In genomic region chr9:40530536-40530935, GRCm38 (mm10) we compare ENCODE assay signal across 8 mouse cellular contexts. TPM values are rescaled to one million over a fixed set of nuclear protein-coding genes. Genes with fewer than 3 reads are reported as not detected.
DNase-seq lines count a peak whose midpoint lies in the region; ATAC-seq lines count a peak whose summit lies in the region.

No protein-coding gene starts in this region.

- H3K9me3 ChIP-seq in kidney, embryonic 15.5 days (replicated peaks), result no peaks in the 10 kb centered on the region
- no peaks in the 10 kb centered on the region for H3K9me3 ChIP-seq in embryonic facial prominence, embryonic 13.5 days
- no peaks in the 10 kb centered on the region for H3K9me3 ChIP-seq in hindbrain, embryonic 16.5 days (ENCODE audit: control insufficient read depth, low read length)
- H3K9me3 ChIP-seq in midbrain, embryonic 13.5 days, result no peaks in the 10 kb centered on the region

- ATAC-seq in kidney, embryonic 15.5 days (replicated peaks; ENCODE audit: low FRiP score), result 0 out of 2 replicates have a peak, but pooled peaks have one; percentile 16
- no peak for ATAC-seq in embryonic facial prominence, embryonic 13.5 days (ENCODE audit: insufficient number of reproducible peaks, insufficient read depth, low FRiP score, low TSS enrichment, low read depth)
- peak; percentile 25; the same call in 1 of the 2 replicates for ATAC-seq in hindbrain, embryonic 16.5 days
- ATAC-seq in midbrain, embryonic 13.5 days, result no peak; the same call in 1 of the 2 replicates

- no peaks in the 10 kb centered on the region for H3K36me3 ChIP-seq in kidney, embryonic 15.5 days
- H3K36me3 ChIP-seq in embryonic facial prominence, embryonic 13.5 days, result no peaks in the 10 kb centered on the region
- H3K36me3 ChIP-seq in hindbrain, embryonic 16.5 days (ENCODE audit: control insufficient read depth, insufficient read depth, low read length), result no peaks in the 10 kb centered on the region
- no peaks in the 10 kb centered on the region for H3K36me3 ChIP-seq in midbrain, embryonic 13.5 days

- no peak for DNase-seq in kidney, postnatal 4 days
- DNase-seq in testis, postnatal 14 days (ENCODE audit: low spot score), result no peak
- no peak for DNase-seq in B cell, adult 2 months
- DNase-seq in embryo, embryonic 11 days, result no peak

- peaks cover 32% of the 10 kb centered on the region for H3K27me3 ChIP-seq in kidney, embryonic 15.5 days
- peaks cover 28% of the 10 kb centered on the region for H3K27me3 ChIP-seq in embryonic facial prominence, embryonic 13.5 days
- H3K27me3 ChIP-seq in hindbrain, embryonic 16.5 days (replicated peaks; ENCODE audit: control insufficient read depth, insufficient read depth, low read length), result no peaks in the 10 kb centered on the region
- H3K27me3 ChIP-seq in midbrain, embryonic 13.5 days, result peaks cover 13% of the 10 kb centered on the region; the same call in 1 of the 2 replicates

- H3K9ac ChIP-seq in kidney, embryonic 15.5 days, result peak overlapping the region; percentile 27
- peak overlapping the region; percentile 73 for H3K9ac ChIP-seq in embryonic facial prominence, embryonic 13.5 days
- H3K9ac ChIP-seq in hindbrain, embryonic 16.5 days (ENCODE audit: low read depth, low read length), result peak overlapping the region; percentile 73
- peak overlapping the region; percentile 70; the same call in 1 of the 2 replicates for H3K9ac ChIP-seq in midbrain, embryonic 13.5 days (replicated peaks)

- peaks cover 10% of the 10 kb centered on the region for H3K4me1 ChIP-seq in kidney, embryonic 15.5 days
- peaks cover 25% of the 10 kb centered on the region for H3K4me1 ChIP-seq in embryonic facial prominence, embryonic 13.5 days
- peaks cover 10% of the 10 kb centered on the region for H3K4me1 ChIP-seq in hindbrain, embryonic 16.5 days (ENCODE audit: control insufficient read depth, insufficient read depth, low read depth, low read length)
- peaks cover 4% of the 10 kb centered on the region; the same call in 1 of the 2 replicates for H3K4me1 ChIP-seq in midbrain, embryonic 13.5 days (replicated peaks)

- WGBS in kidney, embryonic 15.5 days, result 49% methylated on average over 8 of the region's 8 CpGs
- WGBS in embryonic facial prominence, embryonic 13.5 days, result 56% methylated on average over 8 of the region's 8 CpGs
- 60% methylated on average over 8 of the region's 8 CpGs for WGBS in hindbrain, embryonic 16.5 days
- WGBS in midbrain, embryonic 13.5 days, result 72% methylated on average over 8 of the region's 8 CpGs

- peak overlapping the region; percentile 51 for H3K4me3 ChIP-seq in kidney, embryonic 15.5 days (replicated peaks)
- peak overlapping the region; percentile 55 for H3K4me3 ChIP-seq in embryonic facial prominence, embryonic 13.5 days
- peak overlapping the region; percentile 63 for H3K4me3 ChIP-seq in hindbrain, embryonic 16.5 days (ENCODE audit: low read length)
- peak overlapping the region; percentile 51 for H3K4me3 ChIP-seq in midbrain, embryonic 13.5 days (replicated peaks)

- peak overlapping the region; percentile 79 for H3K4me2 ChIP-seq in kidney, embryonic 15.5 days
- H3K4me2 ChIP-seq in embryonic facial prominence, embryonic 13.5 days, result peak overlapping the region; percentile 86
- H3K4me2 ChIP-seq in hindbrain, embryonic 16.5 days (ENCODE audit: low read length), result peak overlapping the region; percentile 92
- peak overlapping the region; percentile 69 for H3K4me2 ChIP-seq in midbrain, embryonic 13.5 days (replicated peaks)

- no peak overlapping the region for H3K27ac ChIP-seq in kidney, embryonic 15.5 days
- no peak overlapping the region for H3K27ac ChIP-seq in embryonic facial prominence, embryonic 13.5 days
- H3K27ac ChIP-seq in hindbrain, embryonic 16.5 days (ENCODE audit: low read depth, low read length), result no peak overlapping the region
- no peak overlapping the region for H3K27ac ChIP-seq in midbrain, embryonic 13.5 days

RNA-seq across cellular contexts. Expression of gene Gramd1b, which starts 0.6 kb away (rescaled TPM):
- 7.3 and 10.2 TPM in 2 replicates for polyA plus RNA-seq in kidney, embryonic 15.5 days (2015; fragmentation: Nextera tagmentation; extraction: Ambion mirVana)
- 3.8 and 9.0 TPM in 2 replicates for polyA plus RNA-seq in embryonic facial prominence, embryonic 13.5 days (2015; fragmentation: Nextera tagmentation; extraction: Ambion mirVana)
- 17.0 and 18.5 TPM in 2 replicates for polyA plus RNA-seq in hindbrain, embryonic 16.5 days (2015; fragmentation: Nextera tagmentation; extraction: Ambion mirVana)
- polyA plus RNA-seq in midbrain, embryonic 13.5 days (2015; fragmentation: Nextera tagmentation; extraction: Ambion mirVana), result 8.1 and 8.2 TPM in 2 replicates

Comparison
In these comparisons a context has a peak if more than half of its experiments do, and no peak if none do; other contexts are left out.
1. ATAC-seq: peak in kidney, embryonic 15.5 days (single experiment) and hindbrain, embryonic 16.5 days (single experiment); none in embryonic facial prominence, embryonic 13.5 days (single experiment) and midbrain, embryonic 13.5 days (single experiment).
2. Peak in every context shown above with its lines, with median percentiles within 50 percentile points of each other: H3K4me2 ChIP-seq, H3K4me3 ChIP-seq and H3K9ac ChIP-seq.